Mouse (Mus musculus): ENCODE results near the gene Sv2c. TPM values are rescaled to one million over a fixed set of nuclear protein-coding genes. Genes with fewer than 3 reads are reported as not detected.

Gene Sv2c
- polyA plus RNA-seq (2016; fragmentation: Nextera tagmentation; extraction: Ambion mirVana): 0.75 and 0.77 TPM in 2 replicates

- no peaks in the 10 kb centered on the region for H3K36me3 ChIP-seq
- WGBS: under 1% methylated on average over 34 of the region's 44 CpGs
- peak; percentile 83 for DNase-seq (ENCODE audit: low spot score)
- peak within 1 kb of the TSS; percentile 62 for H3K4me3 ChIP-seq
- no peaks in the 10 kb centered on the region for H3K9me3 ChIP-seq (replicated peaks)
- peaks cover 90% of the 10 kb centered on the region for H3K27me3 ChIP-seq (ENCODE audit: low read depth, poor library complexity, severe bottlenecking)
- H3K27ac ChIP-seq: peak within 1 kb of the TSS; percentile 70
- H3K4me1 ChIP-seq: peaks cover 32% of the 10 kb centered on the region
These were observed at the start of gene Sv2c for GRCm38 (mm10) chr13:96132401-96132816. Gene Sv2c (minus strand): TSS chr13:96132577.

- Histone ChIP-seq H3K4me3 (no peak overlapping the region), H3K9me3 (replicated peaks) (no peaks in the 10 kb centered on the region), H3K27me3 (ENCODE audit: low read depth, poor library complexity, severe bottlenecking) (no peaks in the 10 kb centered on the region), H3K36me3 (no peaks in the 10 kb centered on the region), H3K4me1 (no peaks in the 10 kb centered on the region), H3K27ac (no peak overlapping the region)
- no peak for DNase-seq (ENCODE audit: low spot score)
- 71% methylated on average over 13 of the region's 13 CpGs for WGBS
These were observed 48.3 kb upstream of the Sv2c start for GRCm38 (mm10) chr13:96180671-96181161.

GRCm38 (mm10) chr13:96175591-96176212 lies 43.3 kb upstream of the Sv2c start:
- no peaks in the 10 kb centered on the region for H3K27me3 ChIP-seq (ENCODE audit: low read depth, poor library complexity, severe bottlenecking)
- 91% methylated on average over 8 of the region's 8 CpGs for WGBS
- no peak for DNase-seq (ENCODE audit: low spot score)

GRCm38 (mm10) chr13:96173686-96174085 lies 41.3 kb upstream of the Sv2c start:
- H3K36me3 ChIP-seq: no peaks in the 10 kb centered on the region
- no peaks in the 10 kb centered on the region for H3K9me3 ChIP-seq (replicated peaks)
- 83% methylated on average over 3 of the region's 3 CpGs for WGBS
- no peaks in the 10 kb centered on the region for H3K4me1 ChIP-seq
- H3K4me3 ChIP-seq: no peak overlapping the region
- no peak for DNase-seq (ENCODE audit: low spot score)
- no peaks in the 10 kb centered on the region for H3K27me3 ChIP-seq (ENCODE audit: low read depth, poor library complexity, severe bottlenecking)
- H3K27ac ChIP-seq: no peak overlapping the region

More at GRCm38 (mm10) chr13:96175591-96176212, 43.3 kb upstream of the Sv2c start:
- Histone ChIP-seq H3K4me1 (no peaks in the 10 kb centered on the region), H3K27ac (no peak overlapping the region), H3K9me3 (replicated peaks) (no peaks in the 10 kb centered on the region), H3K4me3 (no peak overlapping the region), H3K36me3 (no peaks in the 10 kb centered on the region)

- Histone ChIP-seq H3K36me3 (no peaks in the 10 kb centered on the region), H3K27me3 (ENCODE audit: low read depth, poor library complexity, severe bottlenecking) (no peaks in the 10 kb centered on the region), H3K27ac (no peak overlapping the region), H3K4me1 (no peaks in the 10 kb centered on the region), H3K9me3 (replicated peaks) (no peaks in the 10 kb centered on the region), H3K4me3 (no peak overlapping the region)
- DNase-seq (ENCODE audit: low spot score): no peak
- 91% methylated on average over 3 of the region's 3 CpGs for WGBS
These were observed 39.9 kb upstream of the Sv2c start for GRCm38 (mm10) chr13:96172290-96172689.

GRCm38 (mm10) chr13:96168991-96169665 lies 36.8 kb upstream of the Sv2c start:
- WGBS: 73% methylated on average over 11 of the region's 11 CpGs
- Histone ChIP-seq H3K9me3 (replicated peaks) (no peaks in the 10 kb centered on the region), H3K4me1 (no peaks in the 10 kb centered on the region), H3K27me3 (ENCODE audit: low read depth, poor library complexity, severe bottlenecking) (no peaks in the 10 kb centered on the region), H3K27ac (no peak overlapping the region), H3K4me3 (no peak overlapping the region), H3K36me3 (no peaks in the 10 kb centered on the region)
- no peak for DNase-seq (ENCODE audit: low spot score)

- WGBS: 88% methylated on average over 2 of the region's 2 CpGs
- H3K4me1 ChIP-seq: no peaks in the 10 kb centered on the region
- no peaks in the 10 kb centered on the region for H3K36me3 ChIP-seq
- no peak overlapping the region for H3K4me3 ChIP-seq
- H3K27ac ChIP-seq: no peak overlapping the region
- DNase-seq (ENCODE audit: low spot score): no peak
- H3K27me3 ChIP-seq (ENCODE audit: low read depth, poor library complexity, severe bottlenecking): no peaks in the 10 kb centered on the region
- no peaks in the 10 kb centered on the region for H3K9me3 ChIP-seq (replicated peaks)
These were observed 34.2 kb upstream of the Sv2c start for GRCm38 (mm10) chr13:96166593-96166992.

GRCm38 (mm10) chr13:96133363-96134100 lies 1.2 kb upstream of the Sv2c start:
- Histone ChIP-seq H3K27me3 (ENCODE audit: low read depth, poor library complexity, severe bottlenecking) (peaks cover 79% of the 10 kb centered on the region), H3K4me3 (peak overlapping the region; percentile 62), H3K9me3 (replicated peaks) (no peaks in the 10 kb centered on the region), H3K36me3 (no peaks in the 10 kb centered on the region), H3K4me1 (peaks cover 39% of the 10 kb centered on the region), H3K27ac (0 out of 2 replicates have a peak overlapping the region, but pooled peaks have one; percentile 70)
- peak; percentile 49 for DNase-seq (ENCODE audit: low spot score)
- WGBS: 7% methylated on average over 28 of the region's 28 CpGs

GRCm38 (mm10) chr13:96132833-96133232 lies 456 bp upstream of the Sv2c start:
- WGBS: under 1% methylated on average over 15 of the region's 15 CpGs
- H3K27ac ChIP-seq: peak overlapping the region; percentile 70
- no peaks in the 10 kb centered on the region for H3K36me3 ChIP-seq
- H3K27me3 ChIP-seq (ENCODE audit: low read depth, poor library complexity, severe bottlenecking): peaks cover 86% of the 10 kb centered on the region
- H3K4me1 ChIP-seq: peaks cover 32% of the 10 kb centered on the region
- H3K4me3 ChIP-seq: peak overlapping the region; percentile 62
- no peak for DNase-seq (ENCODE audit: low spot score)
- H3K9me3 ChIP-seq (replicated peaks): no peaks in the 10 kb centered on the region

- H3K27ac ChIP-seq: peak overlapping the region; percentile 70; the same call in 1 of the 2 replicates
- H3K4me1 ChIP-seq: peaks cover 32% of the 10 kb centered on the region
- no peaks in the 10 kb centered on the region for H3K9me3 ChIP-seq (replicated peaks)
- DNase-seq (ENCODE audit: low spot score): no peak
- no peaks in the 10 kb centered on the region for H3K36me3 ChIP-seq
- H3K4me3 ChIP-seq: peak overlapping the region; percentile 62
- peaks cover 94% of the 10 kb centered on the region for H3K27me3 ChIP-seq (ENCODE audit: low read depth, poor library complexity, severe bottlenecking)
- WGBS: under 1% methylated on average over 19 of the region's 19 CpGs
These were observed 466 bp downstream of the Sv2c start for GRCm38 (mm10) chr13:96131911-96132310.

GRCm38 (mm10) chr13:96131050-96131449 lies 1.3 kb downstream of the Sv2c start:
- Histone ChIP-seq H3K27ac (peak overlapping the region; percentile 32; the same call in 1 of the 2 replicates), H3K27me3 (ENCODE audit: low read depth, poor library complexity, severe bottlenecking) (peaks cover 93% of the 10 kb centered on the region), H3K4me1 (peaks cover 32% of the 10 kb centered on the region), H3K4me3 (peak overlapping the region; percentile 62), H3K9me3 (replicated peaks) (no peaks in the 10 kb centered on the region), H3K36me3 (no peaks in the 10 kb centered on the region)
- under 1% methylated on average over 29 of the region's 30 CpGs for WGBS
- peak; percentile 74 for DNase-seq (ENCODE audit: low spot score)

GRCm38 (mm10) chr13:96129081-96129480 lies 3.3 kb downstream of the Sv2c start:
- no peak overlapping the region for H3K27ac ChIP-seq
- H3K27me3 ChIP-seq (ENCODE audit: low read depth, poor library complexity, severe bottlenecking): peaks cover 73% of the 10 kb centered on the region
- H3K4me3 ChIP-seq: no peak overlapping the region
- DNase-seq (ENCODE audit: low spot score): no peak
- no peaks in the 10 kb centered on the region for H3K9me3 ChIP-seq (replicated peaks)
- no peaks in the 10 kb centered on the region for H3K36me3 ChIP-seq
- H3K4me1 ChIP-seq: peaks cover 32% of the 10 kb centered on the region
- WGBS: 81% methylated on average over 3 of the region's 3 CpGs

GRCm38 (mm10) chr13:96126669-96127068 lies 5.7 kb downstream of the Sv2c start:
- Histone ChIP-seq H3K36me3 (no peaks in the 10 kb centered on the region), H3K27me3 (ENCODE audit: low read depth, poor library complexity, severe bottlenecking) (peaks cover 49% of the 10 kb centered on the region), H3K4me3 (no peak overlapping the region), H3K27ac (no peak overlapping the region), H3K9me3 (replicated peaks) (no peaks in the 10 kb centered on the region), H3K4me1 (peaks cover 11% of the 10 kb centered on the region)
- 85% methylated on average over 6 of the region's 6 CpGs for WGBS
- DNase-seq (ENCODE audit: low spot score): no peak
